Mouse (Mus musculus) retina, postnatal 1 day (tissue): Measurements from ENCODE around the gene Ctnnal1.
"Not testable (repeated sequence)": the region's sequence is repeated elsewhere in the genome, so short reads cannot be mapped to it uniquely, and the experiment has no call there.

Source experiments
- DNase-seq: peaks from one replicate; pipeline ENCODE4 v3.0.0-alpha.2; 2012

Ctnnal1 gene

DNA sequence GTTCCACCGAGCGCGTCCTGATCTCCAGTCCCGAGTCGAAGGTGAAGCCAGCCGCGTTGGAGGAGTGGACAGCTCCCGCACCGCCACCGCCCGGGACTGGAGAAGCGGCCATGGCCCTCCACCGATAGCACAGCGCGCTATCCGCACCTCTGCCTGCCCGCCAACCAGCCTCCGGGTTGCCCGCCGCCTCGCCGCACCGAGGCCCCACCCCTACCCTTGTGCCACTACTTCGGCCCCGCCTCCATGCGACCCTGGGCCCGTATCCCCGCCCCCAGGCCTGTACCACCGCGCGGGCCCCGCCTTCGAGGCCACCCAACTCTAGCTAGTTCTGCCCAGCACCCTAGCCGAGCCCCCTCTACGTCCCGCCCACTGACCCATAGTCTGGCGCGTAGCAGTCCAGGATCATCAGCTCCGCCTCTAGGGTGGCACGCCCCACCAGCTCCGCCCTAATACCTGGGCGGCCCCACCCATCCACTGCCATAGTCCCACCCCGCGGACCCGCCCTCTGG lies at the start of gene Ctnnal1:
TSS of gene Ctnnal1 (minus strand) at position 186 of the 509 bp plus-strand sequence.
- peak; percentile 94 for DNase-seq

DNA sequence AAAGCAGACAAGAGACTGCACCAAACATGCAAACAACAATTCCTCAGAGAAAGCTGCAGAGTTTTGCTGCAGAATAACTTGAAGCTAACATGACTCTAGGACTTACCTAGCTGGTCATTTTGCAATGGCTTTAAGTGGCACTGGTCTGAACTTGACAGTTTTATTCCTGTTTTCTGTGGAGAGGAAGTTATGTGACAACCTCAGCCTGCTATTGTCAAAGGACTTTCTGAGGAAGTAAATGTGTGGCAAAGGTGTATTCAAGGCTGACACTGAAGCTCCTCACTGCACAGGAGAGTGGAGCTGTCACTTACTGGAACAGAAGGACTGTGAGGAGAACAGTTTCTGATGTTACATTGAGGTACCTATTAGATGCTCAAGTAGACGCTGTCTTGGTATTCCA lies 49.8 kb upstream of the Ctnnal1 start:
- no peak for DNase-seq

DNA sequence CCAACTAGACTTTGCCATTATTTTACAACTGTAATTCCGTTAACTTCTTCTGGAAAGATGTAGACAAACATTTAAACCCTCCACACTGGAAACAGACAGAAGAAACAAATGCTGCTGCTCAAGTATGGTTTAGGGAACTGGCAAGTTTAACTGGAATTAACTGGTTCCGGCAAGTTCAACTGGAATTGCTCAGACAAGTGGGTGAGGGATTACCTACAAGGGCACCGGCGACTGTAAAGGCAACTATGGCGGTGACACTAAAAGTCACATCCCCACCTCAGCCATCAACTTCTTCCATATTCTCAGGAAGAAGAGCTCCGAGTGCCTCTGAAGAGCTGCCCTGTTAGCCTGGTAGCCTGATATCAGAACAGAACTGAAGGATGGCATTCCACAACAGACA lies 49.4 kb upstream of the Ctnnal1 start:
- DNase-seq, result no peak

DNA sequence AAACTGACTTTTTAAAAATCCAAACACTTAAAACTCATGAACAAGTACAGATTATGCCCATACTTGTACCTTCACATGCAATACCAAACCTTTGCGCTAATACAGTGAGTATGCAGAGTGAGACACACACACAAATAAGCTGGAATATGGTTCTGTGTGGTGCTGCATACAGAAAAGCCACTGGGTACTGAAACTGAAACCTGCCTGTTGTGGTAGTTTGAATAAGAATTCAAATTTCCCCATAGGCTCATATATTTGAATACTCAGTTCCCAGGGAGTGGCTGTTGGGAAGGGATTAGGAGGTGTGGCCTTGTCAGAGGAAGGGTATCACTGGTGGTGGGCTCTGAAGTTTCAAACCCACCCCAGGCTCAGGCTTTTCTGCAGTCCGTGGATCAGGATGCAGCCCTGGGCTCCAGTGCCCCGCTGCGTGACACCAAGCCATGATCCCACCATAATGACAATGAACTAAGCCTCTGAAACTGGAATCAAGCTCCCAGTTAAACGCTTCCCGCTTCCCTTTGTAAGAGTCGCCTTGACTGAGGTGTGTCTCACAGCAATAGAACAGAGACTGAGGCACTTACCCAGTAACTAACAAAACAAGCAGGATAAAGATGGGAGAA lies 47.5 kb upstream of the Ctnnal1 start:
- no peak for DNase-seq

DNA sequence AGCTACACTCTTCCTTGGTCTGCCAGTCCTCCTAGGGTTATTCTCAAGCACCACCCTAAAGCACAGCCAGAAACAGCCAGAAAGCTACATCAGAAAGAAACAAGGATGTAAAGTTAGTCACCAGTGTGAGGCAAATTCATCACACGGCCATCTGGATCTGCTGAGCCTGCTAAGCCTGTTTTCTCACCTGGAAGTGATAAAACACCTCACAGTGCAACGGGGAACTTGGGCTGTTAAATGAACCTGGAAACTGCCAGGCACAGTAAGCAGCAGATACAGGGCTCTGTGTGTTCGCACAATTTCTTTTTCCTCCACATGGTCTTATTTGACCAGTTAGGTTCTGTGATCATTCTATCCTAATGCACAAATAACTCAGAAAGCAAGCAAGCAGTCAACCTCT lies 44.6 kb upstream of the Ctnnal1 start:
- no peak for DNase-seq

DNA sequence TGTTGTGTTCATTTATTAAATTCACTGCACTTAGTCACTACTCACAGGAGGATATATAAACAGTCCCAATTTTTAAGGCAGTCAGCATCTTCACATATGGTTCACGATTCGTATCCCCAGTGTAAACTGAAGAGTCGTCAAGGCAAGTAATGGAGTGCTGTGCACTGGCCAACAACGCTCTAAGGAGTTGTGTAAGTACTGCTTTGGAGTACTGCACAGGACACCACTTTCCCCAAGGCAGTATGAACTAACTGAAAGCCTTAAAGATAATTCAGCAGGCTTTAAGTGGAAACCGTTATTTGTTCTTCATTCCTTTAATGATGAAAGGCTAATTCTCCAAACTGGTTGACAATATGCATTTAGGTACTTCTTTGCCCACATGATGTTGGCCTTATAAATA lies 42.7 kb upstream of the Ctnnal1 start:
- DNase-seq, result no peak

DNA sequence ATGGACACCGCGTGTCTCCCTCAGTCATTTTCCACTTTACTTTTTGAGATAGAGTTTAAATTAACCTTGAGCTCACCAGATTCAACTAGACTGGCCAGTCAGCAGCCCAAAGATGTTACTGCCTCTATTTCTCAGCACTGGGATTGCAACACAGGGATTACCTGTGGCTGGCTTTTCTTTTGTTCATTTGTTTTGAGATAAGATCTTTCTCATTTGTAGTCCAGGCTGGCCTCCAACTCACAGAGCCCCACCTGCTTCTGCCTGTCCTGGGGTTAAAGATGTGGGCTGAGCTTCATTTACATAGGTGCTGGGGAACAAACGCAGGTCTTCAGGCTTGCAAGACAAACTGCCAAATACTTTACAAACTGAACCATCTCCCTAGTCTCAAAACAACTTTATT lies 41.9 kb upstream of the Ctnnal1 start:
- no peak for DNase-seq

DNA sequence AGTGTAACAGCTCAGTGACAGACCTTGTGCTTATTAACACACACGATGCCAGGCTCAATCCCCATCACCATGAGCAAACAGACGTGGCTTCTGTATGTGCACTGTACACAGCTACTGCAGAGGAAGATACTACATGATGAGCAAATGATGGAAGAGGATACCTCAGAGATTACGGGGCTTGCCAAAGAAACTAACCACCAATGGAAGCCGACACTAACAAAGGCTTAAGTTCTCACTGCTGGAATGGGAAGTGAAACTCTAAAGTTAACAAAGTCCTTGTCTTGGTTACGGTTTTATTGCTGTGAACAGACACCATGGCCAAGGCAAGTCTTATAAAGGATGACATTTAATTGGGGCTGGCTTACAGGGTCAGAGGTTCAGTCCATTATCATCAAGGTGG lies 40.5 kb upstream of the Ctnnal1 start:
- no peak for DNase-seq

DNA sequence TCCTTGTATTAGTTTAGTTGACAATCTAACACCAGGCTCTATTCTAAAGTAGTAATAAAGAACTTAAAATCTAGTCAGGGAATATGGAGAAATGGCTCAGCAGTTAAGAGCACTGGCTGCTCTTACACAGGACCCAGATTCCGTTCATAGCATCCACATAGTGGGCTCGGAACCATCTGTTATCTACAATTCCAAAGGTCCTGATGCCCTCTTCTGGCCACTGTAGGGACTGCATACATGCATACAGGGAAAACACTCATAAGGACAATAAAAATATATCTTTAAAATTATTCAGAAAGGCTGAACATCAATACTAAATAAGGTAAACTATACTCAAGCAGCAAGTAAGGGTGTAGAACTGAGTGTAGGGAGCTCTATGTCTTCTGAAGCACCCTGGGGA lies 36.7 kb upstream of the Ctnnal1 start:
- no peak for DNase-seq

DNA sequence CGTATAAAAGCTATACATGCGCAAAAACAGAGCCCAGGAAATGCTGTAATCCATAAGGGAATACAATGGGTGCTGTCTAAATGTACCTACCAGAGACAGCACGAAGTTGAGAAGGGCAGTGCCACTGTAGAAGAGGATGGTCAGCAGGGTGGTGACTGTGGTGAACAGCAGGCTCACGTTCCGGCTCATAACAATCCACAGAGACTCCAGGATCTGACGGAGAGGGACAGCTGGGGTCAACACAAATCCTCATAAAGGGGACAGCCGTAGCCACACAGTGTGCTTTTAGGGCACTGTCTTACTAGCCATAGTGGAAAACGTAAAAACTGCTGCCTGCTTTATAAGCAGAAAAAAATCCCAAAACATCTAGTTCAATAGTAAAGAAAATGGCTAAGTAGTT lies 34.2 kb upstream of the Ctnnal1 start:
- no peak for DNase-seq

DNA sequence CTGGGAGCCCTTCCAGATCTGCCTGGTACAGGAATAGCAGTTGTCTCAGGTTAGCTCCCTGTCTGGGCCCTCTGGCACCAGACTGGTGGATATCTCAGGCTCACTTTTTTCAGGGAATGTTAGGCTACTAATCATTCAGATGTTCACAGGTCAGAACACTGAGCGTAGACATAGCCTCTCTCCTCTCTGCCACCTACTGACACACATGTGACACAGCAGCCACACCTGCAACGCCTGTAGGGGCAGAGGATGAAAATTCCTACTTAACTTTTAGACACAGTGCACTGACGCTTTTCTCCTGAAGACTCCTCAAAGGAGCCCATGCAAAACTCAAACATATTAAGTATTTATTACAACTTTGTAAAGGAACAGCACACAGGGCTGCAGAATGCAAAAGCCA lies 32.5 kb upstream of the Ctnnal1 start:
- DNase-seq, result no peak

DNA sequence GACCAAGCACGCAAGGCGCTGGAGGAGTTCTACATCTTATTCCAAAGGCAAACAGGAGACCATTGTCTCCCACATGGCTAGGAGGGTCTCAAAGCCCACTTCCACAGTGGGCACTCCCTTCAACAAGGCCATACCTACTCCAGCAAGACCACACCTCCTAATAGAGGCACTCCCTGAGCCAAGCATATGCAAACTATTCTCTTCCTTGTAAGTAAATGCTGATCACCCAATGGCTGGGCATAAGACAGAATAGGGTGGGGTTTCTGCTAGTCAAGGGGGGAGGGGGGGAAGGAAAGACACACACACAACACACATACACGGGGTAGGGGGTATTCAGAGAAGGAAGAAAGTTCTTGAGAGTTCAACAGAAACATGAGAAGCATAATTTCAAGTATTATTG lies 29.2 kb upstream of the Ctnnal1 start:
- DNase-seq, result no peak

DNA sequence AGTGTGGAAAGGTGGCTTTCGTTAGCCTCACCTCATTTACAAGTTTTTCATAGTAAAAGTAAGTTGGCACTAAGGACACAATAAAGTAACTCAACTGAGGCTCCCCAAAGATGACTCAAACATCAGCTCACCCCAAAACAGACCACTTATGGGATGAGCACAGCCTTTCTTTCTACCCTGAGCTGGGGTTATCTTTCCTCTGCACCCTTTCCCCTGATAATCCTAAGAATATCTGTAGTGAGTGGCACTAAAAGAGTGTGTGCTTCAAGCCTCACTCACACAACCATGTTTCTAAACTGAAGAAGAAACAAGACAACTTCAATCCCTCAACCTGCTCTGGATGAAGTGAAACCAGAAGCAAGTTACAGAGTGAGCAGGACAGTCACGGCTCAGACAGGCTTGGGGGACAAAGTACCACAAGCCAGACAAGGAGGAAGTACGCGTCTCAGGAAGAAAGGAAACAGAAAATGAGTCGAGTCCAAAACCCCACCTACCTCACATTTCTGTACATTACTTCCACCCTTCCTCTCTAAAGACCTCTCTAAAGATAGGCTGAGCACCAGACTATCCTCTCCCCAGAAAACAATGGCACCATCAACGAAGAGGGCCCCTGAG lies 27.6 kb upstream of the Ctnnal1 start:
- no peak for DNase-seq

DNA sequence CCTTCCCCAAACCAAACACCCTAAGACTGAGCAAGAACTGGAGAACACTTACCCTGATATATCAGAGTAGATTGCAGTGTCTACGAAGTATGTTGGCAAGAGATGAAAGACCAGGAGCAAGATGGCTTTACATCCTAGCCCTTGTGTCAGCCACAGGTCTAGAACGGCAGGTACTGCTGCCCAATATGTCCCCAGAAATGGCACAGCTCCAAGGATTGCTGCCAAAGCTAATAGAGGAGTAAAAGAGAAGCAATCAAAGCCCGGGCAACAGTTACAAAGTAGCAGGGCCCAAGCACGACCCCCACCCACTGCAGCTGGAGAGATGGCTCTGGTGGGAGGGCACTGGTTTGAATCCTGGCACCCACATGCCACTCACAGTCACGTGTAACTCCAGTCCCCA lies 23.5 kb upstream of the Ctnnal1 start:
- no peak for DNase-seq

DNA sequence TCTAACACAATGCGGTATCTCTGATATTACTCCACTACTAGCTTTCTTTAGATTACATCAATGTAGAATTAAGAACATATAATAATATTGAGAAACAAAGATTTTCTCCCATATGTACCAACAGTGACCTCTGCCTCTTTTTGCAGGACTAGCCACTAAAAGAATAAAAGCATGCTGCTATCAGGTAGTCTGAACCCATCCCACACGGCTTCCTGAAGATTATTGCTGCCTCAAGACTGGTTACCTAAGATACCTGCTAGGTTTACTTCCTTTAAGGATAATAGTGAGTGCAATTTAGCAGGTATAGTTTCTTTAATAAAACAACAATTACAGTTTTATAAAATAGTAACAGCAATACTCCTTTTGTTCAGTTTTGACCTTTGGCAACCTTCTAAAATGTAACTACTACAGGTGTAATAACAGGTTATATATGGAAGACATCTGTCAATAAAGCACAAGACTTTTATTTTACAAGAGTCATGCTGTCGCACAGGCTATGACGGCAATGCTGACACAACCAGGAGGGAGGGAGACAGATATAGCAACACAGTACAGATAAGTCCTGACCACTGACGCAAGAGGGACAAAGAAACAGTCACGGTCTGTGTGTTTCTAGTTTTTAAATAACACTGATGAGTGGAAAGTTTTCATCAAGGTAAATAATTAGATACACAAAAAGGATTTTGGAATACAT lies 21.4 kb upstream of the Ctnnal1 start:
- DNase-seq, result no peak

DNA sequence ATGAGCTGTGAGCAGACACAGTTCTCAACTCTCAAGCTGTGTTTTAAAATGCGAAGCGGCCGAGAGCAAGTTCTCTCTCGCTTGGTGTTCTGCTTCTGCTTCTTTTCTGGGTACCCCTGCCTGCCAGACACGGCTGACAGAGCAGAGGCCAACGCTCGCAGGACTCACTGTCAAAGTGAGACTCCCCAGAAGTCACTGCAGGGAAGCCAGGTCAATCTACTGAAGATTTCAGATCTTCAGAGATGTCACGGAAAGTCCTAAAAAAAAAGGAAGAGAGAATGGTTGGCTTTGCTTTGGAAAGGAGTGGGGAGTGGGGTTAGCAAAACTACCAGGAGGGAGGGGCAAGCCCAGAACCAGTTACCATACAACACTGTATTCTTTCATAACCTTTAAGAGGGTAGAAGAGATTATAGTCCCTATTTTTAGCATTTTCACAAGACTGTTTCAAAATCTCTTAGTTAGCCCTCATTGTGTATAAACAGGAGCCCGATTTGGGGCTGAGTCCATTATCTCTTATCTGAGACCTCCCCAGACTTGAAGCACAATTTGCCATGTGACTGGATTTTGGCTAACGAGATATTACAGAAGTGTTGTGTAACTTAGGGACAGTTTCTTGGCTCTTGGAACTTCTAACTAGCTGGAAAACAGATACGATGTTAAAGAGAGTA lies 15.2 kb upstream of the Ctnnal1 start:
- DNase-seq, result no peak

DNA sequence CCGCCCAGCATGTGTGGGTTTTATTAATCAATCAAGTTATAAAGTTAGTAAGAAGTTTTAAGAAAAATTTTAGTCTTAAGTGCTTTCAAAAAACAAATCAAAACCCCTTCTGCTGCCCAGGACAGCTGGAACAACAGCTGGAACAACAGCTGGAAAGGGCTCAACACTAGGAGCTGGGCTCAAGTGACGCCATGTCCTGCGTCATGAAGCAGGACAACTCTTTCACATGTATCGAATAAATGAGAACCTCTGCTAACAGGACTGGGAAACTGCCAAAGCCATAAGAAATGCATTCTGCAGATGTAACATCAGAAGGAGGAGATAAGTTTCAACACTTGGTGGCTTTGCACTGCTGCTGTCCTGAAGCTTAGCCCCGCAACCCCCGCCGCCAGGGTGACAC lies 14.0 kb upstream of the Ctnnal1 start:
- DNase-seq, result no peak

DNA sequence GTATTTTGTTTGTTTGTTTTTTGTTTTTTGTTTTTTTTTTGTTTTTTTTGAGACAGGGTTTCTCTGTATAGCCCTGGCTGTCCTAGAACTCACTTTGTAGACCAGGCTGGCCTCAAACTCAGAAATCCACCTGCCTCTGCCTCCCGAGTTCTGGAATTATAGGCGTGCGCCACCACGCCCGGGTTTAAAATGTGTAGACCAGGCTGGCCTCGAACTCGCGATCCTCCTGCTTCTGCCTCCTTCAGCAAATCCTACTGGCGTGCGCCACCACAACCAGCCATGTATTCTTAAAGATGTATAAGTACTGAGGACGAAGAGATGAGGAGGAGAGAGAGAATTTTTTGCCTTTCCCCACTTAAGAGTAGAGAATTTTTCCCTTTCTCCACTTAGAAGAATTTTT lies 5.6 kb upstream of the Ctnnal1 start:
- not testable (repeated sequence) for DNase-seq

DNA sequence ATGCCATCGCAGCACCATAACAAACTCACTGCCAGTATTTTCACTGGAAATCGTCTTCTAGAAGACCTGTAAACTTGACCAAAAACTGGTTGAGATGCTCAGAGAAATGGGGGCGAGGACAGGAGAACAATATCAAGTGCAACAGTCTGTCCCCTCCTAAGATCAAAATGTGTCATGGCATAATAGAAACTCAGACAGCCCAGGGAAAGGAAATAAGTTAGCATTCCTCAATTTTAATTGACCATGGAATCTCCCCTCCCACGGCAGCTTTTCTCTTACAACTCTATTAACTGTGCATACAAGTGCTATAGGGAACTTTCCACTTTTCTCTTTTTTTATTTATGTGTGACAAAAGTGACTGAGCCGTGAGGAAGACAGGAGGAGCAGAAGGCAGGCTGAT lies 2.8 kb upstream of the Ctnnal1 start:
- no peak for DNase-seq

DNA sequence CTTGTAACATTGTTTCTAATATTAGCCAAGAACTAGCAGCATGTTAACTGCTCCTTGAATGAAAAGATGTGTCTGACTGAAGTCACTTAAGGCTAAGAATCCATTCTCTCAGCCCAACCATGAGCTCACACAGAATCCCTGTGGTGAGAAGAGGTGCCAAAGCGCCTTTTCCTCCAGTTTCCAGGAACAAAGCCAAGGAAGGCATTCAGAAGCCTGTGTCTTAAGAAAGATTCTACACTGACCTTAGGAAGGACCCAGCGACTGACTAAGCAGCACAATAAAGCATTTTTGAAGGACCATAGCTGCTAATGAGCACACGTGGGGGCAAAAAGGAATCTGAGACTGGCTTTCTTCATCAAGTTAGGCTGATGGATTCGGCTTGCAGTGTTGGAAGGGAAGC lies 983 bp upstream of the Ctnnal1 start:
- peak; percentile 34 for DNase-seq

DNA sequence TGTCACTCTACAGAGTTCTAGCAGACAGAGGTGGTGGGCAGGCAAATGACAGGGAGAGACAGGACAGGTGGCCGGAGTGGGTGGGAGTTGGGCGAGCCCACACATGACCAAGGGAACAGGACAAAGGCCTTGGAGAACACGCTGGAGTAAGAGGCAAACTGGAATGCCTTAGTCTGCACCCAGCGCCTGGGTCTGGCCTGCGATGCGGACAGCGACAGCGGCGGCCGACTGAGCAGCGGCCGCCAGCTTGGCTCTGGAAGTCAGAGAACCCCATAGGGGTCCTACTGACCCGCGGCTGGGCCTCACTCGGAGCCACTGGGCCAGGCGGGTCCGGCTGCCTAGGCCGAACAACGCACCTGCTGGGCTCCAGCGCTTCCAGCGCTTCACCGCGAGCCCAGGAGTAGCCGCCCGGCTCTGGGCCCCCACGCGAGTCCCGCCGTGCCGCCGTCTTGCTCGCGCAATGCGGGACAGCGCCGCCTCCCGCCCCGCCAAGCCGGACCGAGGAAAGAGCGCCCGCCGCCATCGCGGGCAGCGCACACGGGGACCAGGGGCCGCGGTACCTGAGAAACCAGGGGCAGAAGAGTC lies 479 bp downstream of the Ctnnal1 start:
- no peak for DNase-seq

DNA sequence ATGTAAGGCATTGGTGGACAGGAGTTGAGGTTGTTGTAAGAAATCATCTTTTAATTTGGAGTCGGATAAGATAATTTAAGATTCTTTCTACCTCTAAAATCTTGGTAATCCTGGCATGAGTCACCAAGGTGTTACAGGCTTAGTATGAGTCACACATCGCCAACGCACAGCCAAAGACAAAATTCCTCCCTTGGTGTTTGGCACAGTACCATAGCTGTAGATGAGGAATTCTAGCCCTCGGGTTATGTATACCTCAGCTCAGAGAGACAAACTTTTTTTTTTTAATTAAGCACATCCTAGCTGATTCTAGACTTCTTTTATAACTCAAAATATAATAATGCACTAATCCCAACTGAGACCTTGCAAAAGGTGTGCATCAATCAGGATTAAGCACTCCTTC lies 972 bp downstream of the Ctnnal1 start:
- no peak for DNase-seq

DNA sequence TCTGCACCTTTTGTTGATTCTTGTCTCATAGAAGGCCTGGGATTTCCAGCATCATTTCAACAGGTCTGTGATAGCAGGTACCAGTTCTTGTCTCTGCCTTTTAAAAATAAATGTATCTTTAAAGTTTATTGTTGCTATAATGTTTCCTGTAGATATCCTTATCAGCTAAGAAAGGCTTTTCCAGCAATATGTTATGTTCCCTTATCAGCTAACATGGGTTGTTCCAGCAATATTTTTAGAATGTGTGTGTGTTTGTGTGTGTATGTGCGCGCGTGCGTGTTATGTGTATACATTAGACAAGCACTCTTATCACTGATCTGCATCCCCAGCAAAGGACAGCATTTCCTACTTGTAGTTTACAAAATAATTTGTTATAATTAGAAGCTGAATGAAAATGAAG lies 3.4 kb downstream of the Ctnnal1 start:
- no peak for DNase-seq

DNA sequence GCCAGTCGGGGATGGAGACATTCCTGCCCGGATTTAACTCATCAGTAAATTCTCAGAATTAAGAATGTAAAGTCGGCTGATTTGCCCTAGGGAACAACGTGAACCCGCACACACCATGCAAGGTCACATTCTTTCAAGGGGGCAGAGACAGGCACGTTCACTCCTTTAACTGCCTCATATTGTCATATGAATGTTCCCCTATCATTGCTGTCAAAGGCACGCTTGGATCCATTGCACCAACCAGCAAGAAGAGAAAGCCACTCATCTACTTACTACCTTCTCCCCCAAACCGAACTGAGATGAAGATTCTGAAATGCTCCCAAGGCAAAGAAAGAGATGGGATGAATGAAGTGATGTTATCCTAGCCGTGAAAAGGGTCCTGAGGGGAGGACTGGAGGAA lies 6.3 kb downstream of the Ctnnal1 start:
- no peak for DNase-seq
